Mouse (Mus musculus) lung, postnatal 0 days (tissue): Measurements from ENCODE around the gene Kcnq2. TPM values are rescaled to one million over a fixed set of nuclear protein-coding genes. Genes with fewer than 3 reads are reported as not detected.

Experiments
- ATAC-seq: fragments of 200-750 bp; cut with Nextera tagmentation; 2 replicates; pipeline ENCODE4 v1.8.0; 2017; ENCODE audit warnings: moderate library complexity
- DNase-seq: peaks from one replicate; pipeline ENCODE4 v3.0.0-alpha.2; 2016; ENCODE audit warnings: low spot score
- H3K27ac ChIP-seq: fragments of 300-500 bp; sonication (generic); 2 replicates; pipeline ENCODE4 v1.5.1; 2014; ENCODE audit warnings: antibody characterized with exemption, mild to moderate bottlenecking, low read length, mixed read lengths
- H3K27me3 ChIP-seq: fragments of 300-500 bp; sonication (generic); replicated peaks from 2 replicates; pipeline ENCODE4 v1.6.1; 2014; ENCODE audit warnings: low read length, mixed read lengths; ENCODE audit not compliant: insufficient read depth
- H3K36me3 ChIP-seq: fragments of 300-500 bp; sonication (generic); 2 replicates; pipeline ENCODE4 v1.6.1; 2014; ENCODE audit warnings: low read length, mixed read lengths; ENCODE audit not compliant: insufficient read depth
- H3K4me1 ChIP-seq: fragments of 300-500 bp; sonication (generic); 2 replicates; pipeline ENCODE4 v1.6.1; 2014; ENCODE audit warnings: antibody characterized with exemption, low read depth, low read length, mixed read lengths; ENCODE audit not compliant: insufficient read depth
- H3K4me2 ChIP-seq: fragments of 300-500 bp; sonication (generic); replicated peaks from 2 replicates; pipeline ENCODE4 v1.6.1; 2014; ENCODE audit warnings: low read depth, mild to moderate bottlenecking, low read length, moderate library complexity, mixed read lengths
- H3K4me3 ChIP-seq: fragments of 300-500 bp; sonication (generic); 2 replicates; pipeline ENCODE4 v1.5.1; 2014; ENCODE audit warnings: low read depth, low read length
- H3K9ac ChIP-seq: fragments of 300-500 bp; sonication (generic); replicated peaks from 2 replicates; pipeline ENCODE4 v1.6.1; 2014; ENCODE audit warnings: low read depth, mild to moderate bottlenecking
- H3K9me3 ChIP-seq: fragments of 300-500 bp; sonication (generic); 2 replicates; pipeline ENCODE4 v1.6.1; 2016; ENCODE audit warnings: low read length, mixed read lengths
- CTCF ChIP-seq: IDR thresholded peaks from 2 replicates; pipeline ENCODE4 v1.5.1; 2016; ENCODE audit warnings: antibody characterized with exemption, mild to moderate bottlenecking
- EP300 ChIP-seq: IDR thresholded peaks from 2 replicates; pipeline ENCODE4 v1.6.1; 2016; ENCODE audit warnings: antibody characterized with exemption, mild to moderate bottlenecking, control low read depth
- WGBS: fragments of 180-500 bp; shearing (Covaris S2); extraction: QIAGEN DNeasy Blood & Tissue Kit; methylation state at CpG from one replicate; pipeline ENCODE4 v1.1.7; 2014; 5-methylcytosine and 5-hydroxymethylcytosine counted together
- polyA plus RNA-seq: library from polyadenylated mRNA; unstranded; fragments of >200 nt; fragmentation: Nextera tagmentation; extraction: Ambion mirVana; gene quantifications from 2 replicates; pipeline ENCODE4 v1.2.1, GENCODE M21; 2015

Kcnq2 gene
- polyA plus RNA-seq, 1 experiment from 2014 or later = not detected

- Histone ChIP-seq H3K4me3 (no peak overlapping the region), H3K4me1 (no peaks in the 10 kb centered on the region), H3K27ac (no peak overlapping the region), H3K9me3 (no peaks in the 10 kb centered on the region), H3K9ac (no peak overlapping the region), H3K27me3 (no peaks in the 10 kb centered on the region), H3K4me2 (no peak overlapping the region), H3K36me3 (no peaks in the 10 kb centered on the region)
- TF ChIP-seq EP300 (no peak), CTCF (no peak)
- DNase-seq (no peak), ATAC-seq (no peak)
- WGBS = 68% methylated on average over 1 of the region's 1 CpGs
Observed at GRCm38 (mm10) chr2:181101626-181102025, 33.5 kb downstream of the Kcnq2 start.

- H3K9ac ChIP-seq = no peak overlapping the region
- no peaks in the 10 kb centered on the region for H3K4me1 ChIP-seq
- no peak for DNase-seq
- TF ChIP-seq EP300 (no peak), CTCF (no peak)
- no peak overlapping the region for H3K27ac ChIP-seq
- no peaks in the 10 kb centered on the region for H3K36me3 ChIP-seq
- H3K4me2 ChIP-seq = no peak overlapping the region
- no peak overlapping the region for H3K4me3 ChIP-seq
- WGBS = 69% methylated on average over 2 of the region's 2 CpGs
- no peak for ATAC-seq
- no peaks in the 10 kb centered on the region for H3K9me3 ChIP-seq
- no peaks in the 10 kb centered on the region for H3K27me3 ChIP-seq
Observed at GRCm38 (mm10) chr2:181100087-181100486, 35.0 kb downstream of the Kcnq2 start.

- WGBS = 59% methylated on average over 3 of the region's 3 CpGs
- DNase-seq (no peak), ATAC-seq (0 out of 2 replicates have a peak, but pooled peaks have one; percentile 16)
- Histone ChIP-seq H3K9ac (no peak overlapping the region), H3K27me3 (no peaks in the 10 kb centered on the region), H3K4me3 (no peak overlapping the region), H3K9me3 (no peaks in the 10 kb centered on the region), H3K4me2 (no peak overlapping the region), H3K27ac (no peak overlapping the region), H3K36me3 (no peaks in the 10 kb centered on the region), H3K4me1 (no peaks in the 10 kb centered on the region)
- TF ChIP-seq EP300 = no peak
- no peak for TF ChIP-seq CTCF
Observed at GRCm38 (mm10) chr2:181090123-181090522, 45.0 kb downstream of the Kcnq2 start.

- 51% methylated on average over 8 of the region's 8 CpGs for WGBS
- DNase-seq = no peak
- TF ChIP-seq EP300 (no peak), CTCF (no peak)
- Histone ChIP-seq H3K27ac (no peak overlapping the region), H3K36me3 (no peaks in the 10 kb centered on the region), H3K9ac (no peak overlapping the region), H3K27me3 (no peaks in the 10 kb centered on the region), H3K4me2 (no peak overlapping the region), H3K9me3 (no peaks in the 10 kb centered on the region), H3K4me3 (no peak overlapping the region), H3K4me1 (no peaks in the 10 kb centered on the region)
- ATAC-seq = no peak
Observed at GRCm38 (mm10) chr2:181084997-181085396, 50.1 kb downstream of the Kcnq2 start.

- Histone ChIP-seq H3K4me2 (no peak overlapping the region), H3K27ac (no peak overlapping the region), H3K4me3 (no peak overlapping the region), H3K9me3 (no peaks in the 10 kb centered on the region), H3K36me3 (no peaks in the 10 kb centered on the region), H3K4me1 (no peaks in the 10 kb centered on the region), H3K9ac (no peak overlapping the region), H3K27me3 (no peaks in the 10 kb centered on the region)
- DNase-seq (no peak), ATAC-seq (no peak)
- no peak for TF ChIP-seq CTCF
- 43% methylated on average over 4 of the region's 4 CpGs for WGBS
Observed at GRCm38 (mm10) chr2:181083945-181084344, 51.2 kb downstream of the Kcnq2 start.

GRCm38 (mm10) chr2:181080886-181081285 lies 54.2 kb downstream of the Kcnq2 start:
- Histone ChIP-seq H3K4me3 (no peak overlapping the region), H3K27me3 (no peaks in the 10 kb centered on the region), H3K27ac (no peak overlapping the region), H3K4me2 (no peak overlapping the region), H3K9me3 (no peaks in the 10 kb centered on the region), H3K4me1 (no peaks in the 10 kb centered on the region), H3K9ac (no peak overlapping the region), H3K36me3 (no peaks in the 10 kb centered on the region)
- ATAC-seq (no peak), DNase-seq (no peak)
- 52% methylated on average over 5 of the region's 5 CpGs for WGBS
- TF ChIP-seq EP300 (no peak), CTCF (no peak)

GRCm38 (mm10) chr2:181079518-181079917 lies 55.6 kb downstream of the Kcnq2 start:
- TF ChIP-seq CTCF = no peak
- no peak for TF ChIP-seq EP300
- 87% methylated on average over 2 of the region's 2 CpGs for WGBS
- DNase-seq = no peak
- no peaks in the 10 kb centered on the region for H3K4me1 ChIP-seq
- no peaks in the 10 kb centered on the region for H3K9me3 ChIP-seq
- no peak overlapping the region for H3K4me3 ChIP-seq
- no peak overlapping the region for H3K4me2 ChIP-seq
- H3K27ac ChIP-seq = no peak overlapping the region
- H3K27me3 ChIP-seq = no peaks in the 10 kb centered on the region
- H3K9ac ChIP-seq = no peak overlapping the region
- H3K36me3 ChIP-seq = no peaks in the 10 kb centered on the region
- ATAC-seq = no peak
